Mouse (Mus musculus): Measurements from ENCODE around the gene Eya4.

Eya4 gene

GRCm38 (mm10) chr10:23060041-23060693 lies 290.4 kb downstream of the Eya4 start:
- DNase-seq = no peak

- DNase-seq = no peak
Measured at GRCm38 (mm10) chr10:23053379-23053915, 297.1 kb downstream of the Eya4 start.
